Mouse (Mus musculus) small intestine, adult 2 months (tissue): ENCODE results near the gene Gtf2a1l.

Experiments used
- CTCF ChIP-seq: fragments of 200-500 bp; IDR thresholded peaks from 2 replicates; pipeline ENCODE4 v1.5.1; 2012; ENCODE audit warnings: low read depth, mild to moderate bottlenecking, control low read depth, inconsistent platforms, low read length, moderate library complexity, mixed read lengths; ENCODE audit not compliant: insufficient replicate concordance, insufficient read length; ENCODE audit errors: extremely low read depth
- POLR2A ChIP-seq: fragments of 200-500 bp; IDR thresholded peaks from 2 replicates; pipeline ENCODE4 v1.6.1; 2012; ENCODE audit warnings: low read depth, mild to moderate bottlenecking, control low read depth, inconsistent platforms, low read length, moderate library complexity

DNA sequence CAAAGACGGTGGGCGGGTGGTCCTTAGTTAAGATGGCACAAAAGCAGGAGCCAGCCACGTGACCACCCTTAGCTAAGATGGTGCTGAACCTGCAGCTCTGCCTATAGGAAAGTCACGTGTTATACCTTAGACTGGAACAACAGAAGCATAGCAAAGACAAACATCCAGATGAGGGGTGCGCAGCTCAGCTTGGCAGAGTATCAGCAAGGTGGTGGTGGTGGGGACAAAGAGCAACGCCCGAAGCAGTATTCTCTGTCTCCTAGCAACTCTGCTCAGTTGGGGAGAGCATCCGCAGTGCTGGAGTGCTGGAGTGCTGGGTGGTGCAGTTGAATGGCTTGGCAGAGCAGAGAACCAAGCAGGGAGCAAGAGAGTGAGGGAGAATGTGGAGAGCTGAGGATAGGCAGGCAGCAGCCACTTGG, 37.8 kb downstream of the Gtf2a1l start:
- TF ChIP-seq POLR2A: no peak
- TF ChIP-seq CTCF: no peak
